Mouse (Mus musculus): ENCODE data around the gene Spc24.

The Spc24 gene

GRCm38 (mm10) chr9:21715298-21715697 lies 44.8 kb downstream of the Spc24 start:
- CTCF ChIA-PET: no interaction called here

- CTCF ChIA-PET: no interaction called here
Measured at GRCm38 (mm10) chr9:21709340-21709739, 50.8 kb downstream of the Spc24 start.

- CTCF ChIA-PET: interaction anchor here (0.7 kb wide), 1 partner anchor 333 kb away, joined by 5 read pairs; no protein-coding TSS in a partner anchor
Measured at GRCm38 (mm10) chr9:21706586-21707265, 53.4 kb downstream of the Spc24 start.

- CTCF ChIA-PET: interaction anchor here (0.7 kb wide), 1 partner anchor 334 kb away, joined by 5 read pairs; no protein-coding TSS in a partner anchor
Measured at GRCm38 (mm10) chr9:21706085-21706484, 54.0 kb downstream of the Spc24 start.

Data from spleen, embryonic (tissue).